Mouse (Mus musculus) kidney, embryonic 15.5 days (tissue): ENCODE results near the gene Ccdc97. TPM values are rescaled to one million over a fixed set of nuclear protein-coding genes. Genes with fewer than 3 reads are reported as not detected.

Source experiments
- ATAC-seq: fragments of 200-750 bp; cut with Nextera tagmentation; replicated peaks from 2 replicates; pipeline ENCODE4 v1.8.0; 2017; ENCODE audit warnings: moderate TSS enrichment; ENCODE audit not compliant: low FRiP score
- H3K27ac ChIP-seq: fragments of 300-500 bp; sonication (generic); 2 replicates; pipeline ENCODE4 v1.5.1; 2015; ENCODE audit warnings: mild to moderate bottlenecking, inconsistent platforms
- H3K27me3 ChIP-seq: fragments of 300-500 bp; sonication (generic); 2 replicates; pipeline ENCODE4 v1.6.1; 2015; ENCODE audit warnings: inconsistent platforms
- H3K36me3 ChIP-seq: fragments of 300-500 bp; sonication (generic); 2 replicates; pipeline ENCODE4 v1.6.1; 2015; ENCODE audit warnings: inconsistent platforms
- H3K4me1 ChIP-seq: fragments of 300-500 bp; sonication (generic); 2 replicates; pipeline ENCODE4 v1.6.1; 2015; ENCODE audit warnings: inconsistent platforms
- H3K4me2 ChIP-seq: fragments of 300-500 bp; sonication (generic); 2 replicates; pipeline ENCODE4 v1.6.1; 2015; ENCODE audit warnings: moderate library complexity, mild to moderate bottlenecking, inconsistent platforms
- H3K4me3 ChIP-seq: fragments of 300-500 bp; sonication (generic); replicated peaks from 2 replicates; pipeline ENCODE4 v1.5.1; 2015; ENCODE audit warnings: mild to moderate bottlenecking, inconsistent platforms
- H3K9ac ChIP-seq: fragments of 300-500 bp; sonication (generic); 2 replicates; pipeline ENCODE4 v1.6.1; 2015; ENCODE audit warnings: mild to moderate bottlenecking, inconsistent platforms
- H3K9me3 ChIP-seq: fragments of 300-500 bp; sonication (generic); replicated peaks from 2 replicates; pipeline ENCODE4 v1.6.1; 2016; ENCODE audit warnings: inconsistent platforms
- WGBS: fragments of 180-500 bp; shearing (Covaris S2); methylation state at CpG from one replicate; pipeline ENCODE4 v1.1.7; 2015; ENCODE audit warnings: mixed read lengths; 5-methylcytosine and 5-hydroxymethylcytosine counted together
- polyA plus RNA-seq: library from polyadenylated mRNA; unstranded; fragments of >200 nt; fragmentation: Nextera tagmentation; extraction: Ambion mirVana; gene quantifications from 2 replicates; pipeline ENCODE4 v1.2.1, GENCODE M21; 2015

The Ccdc97 gene
- polyA plus RNA-seq, 1 experiment from 2014 or later: 26.2 TPM

DNA sequence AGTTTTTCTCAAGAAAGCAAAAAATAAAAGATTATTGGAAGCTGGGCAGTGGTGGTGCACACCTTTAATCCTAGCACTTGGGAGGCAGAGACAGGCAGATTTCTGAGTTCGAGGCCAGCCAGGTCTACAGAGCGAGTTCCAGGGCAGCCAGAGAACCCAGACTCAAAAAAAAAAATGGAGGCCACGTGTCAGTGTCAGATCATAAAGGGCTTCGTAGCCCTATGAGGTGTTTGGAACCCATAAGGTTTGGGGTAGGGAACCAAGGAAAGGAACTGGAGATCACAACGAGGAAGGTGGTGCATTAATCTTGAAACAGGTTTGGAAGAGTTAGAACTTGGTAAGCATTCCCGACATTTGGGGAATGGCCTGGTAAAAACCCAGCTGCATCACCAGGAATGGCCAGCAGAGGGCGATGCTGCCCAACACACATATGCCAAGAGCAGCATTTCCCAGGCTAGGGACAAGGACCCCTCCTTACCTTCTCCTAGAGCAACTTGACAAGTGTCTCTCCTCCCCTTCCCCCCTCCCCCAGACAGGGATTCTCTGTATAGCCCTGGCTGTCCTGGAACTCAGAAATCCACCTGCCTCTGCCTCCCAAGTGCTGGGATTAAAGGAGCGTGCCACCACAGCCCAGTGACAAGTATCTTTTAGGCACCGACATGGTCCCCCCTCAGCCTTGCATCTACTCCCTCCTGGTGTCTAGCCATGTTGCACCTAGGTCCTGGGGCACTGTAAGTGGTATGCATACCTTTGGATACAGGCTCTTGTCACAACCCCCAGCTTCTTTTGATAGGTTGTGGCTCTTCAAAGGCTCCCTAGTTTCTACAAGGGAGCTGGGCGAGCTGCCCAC lies 1.1 kb upstream of the Ccdc97 start:
- peaks cover 67% of the 10 kb centered on the region for H3K36me3 ChIP-seq
- peak overlapping the region; percentile 83 for H3K4me2 ChIP-seq
- WGBS: 60% methylated on average over 10 of the region's 10 CpGs
- H3K9ac ChIP-seq: no peak overlapping the region
- no peak for ATAC-seq
- no peaks in the 10 kb centered on the region for H3K9me3 ChIP-seq
- H3K4me1 ChIP-seq: peaks cover 25% of the 10 kb centered on the region
- H3K27me3 ChIP-seq: no peaks in the 10 kb centered on the region
- H3K4me3 ChIP-seq: no peak overlapping the region
- peak overlapping the region; percentile 92; the same call in 1 of the 2 replicates for H3K27ac ChIP-seq

DNA sequence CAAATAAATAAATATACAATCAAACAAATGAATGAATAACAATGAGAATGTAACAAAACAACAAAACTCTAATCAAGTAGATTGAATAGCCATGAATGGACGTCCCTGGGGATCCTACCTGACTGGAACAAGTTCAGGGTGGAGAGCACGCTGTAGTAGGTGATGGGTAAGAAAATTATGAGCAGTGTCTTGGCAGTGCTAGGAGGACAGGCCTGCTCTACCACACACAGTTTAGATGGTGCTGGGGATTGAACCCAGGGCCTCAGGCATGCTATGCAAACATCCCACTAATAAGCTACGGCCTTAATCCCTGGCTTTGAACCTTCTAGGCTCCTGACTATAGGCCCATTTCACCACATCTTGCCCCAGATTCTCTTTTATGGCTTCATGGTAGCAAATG lies 1.4 kb downstream of the Ccdc97 start:
- H3K4me3 ChIP-seq: peak overlapping the region; percentile 86
- no peaks in the 10 kb centered on the region for H3K27me3 ChIP-seq
- H3K36me3 ChIP-seq: peaks cover 67% of the 10 kb centered on the region
- ATAC-seq: no peak
- WGBS: 96% methylated on average over 3 of the region's 3 CpGs
- H3K9me3 ChIP-seq: no peaks in the 10 kb centered on the region
- H3K27ac ChIP-seq: no peak overlapping the region
- H3K4me2 ChIP-seq: peak overlapping the region; percentile 83
- peak overlapping the region; percentile 68; the same call in 1 of the 2 replicates for H3K9ac ChIP-seq
- H3K4me1 ChIP-seq: peaks cover 25% of the 10 kb centered on the region

DNA sequence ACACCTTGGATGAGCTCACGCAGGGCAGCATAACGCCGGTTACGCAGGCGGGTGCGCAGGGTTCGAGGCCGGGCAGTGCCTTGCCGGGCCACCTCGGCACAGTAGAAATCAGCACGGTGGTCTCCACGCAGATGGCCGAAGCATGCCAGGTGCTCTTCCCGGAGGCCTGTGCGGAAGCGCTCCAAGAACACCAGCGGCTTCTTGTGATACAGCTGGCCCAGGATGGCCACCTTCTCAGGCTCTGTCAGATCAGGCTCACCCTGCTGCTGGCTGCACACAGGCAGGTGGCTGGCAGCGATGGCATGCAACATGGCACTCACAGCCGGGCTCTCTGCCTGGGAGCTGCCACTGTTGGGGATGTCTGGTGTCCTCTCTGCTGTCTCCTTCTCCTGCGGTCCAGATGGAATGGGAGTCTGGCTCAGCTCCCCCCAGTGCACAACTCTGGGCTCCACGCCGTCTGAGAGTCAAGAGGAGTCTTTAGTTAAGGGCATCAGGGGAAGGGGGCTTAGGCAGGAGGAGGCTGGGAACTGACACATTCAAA lies 3.1 kb downstream of the Ccdc97 start:
- Histone ChIP-seq H3K4me3 (no peak overlapping the region), H3K36me3 (peaks cover 56% of the 10 kb centered on the region), H3K4me2 (no peak overlapping the region), H3K4me1 (peaks cover 37% of the 10 kb centered on the region), H3K9ac (no peak overlapping the region), H3K27me3 (no peaks in the 10 kb centered on the region), H3K27ac (no peak overlapping the region), H3K9me3 (no peaks in the 10 kb centered on the region)
- WGBS: 96% methylated on average over 22 of the region's 22 CpGs
- ATAC-seq: no peak

DNA sequence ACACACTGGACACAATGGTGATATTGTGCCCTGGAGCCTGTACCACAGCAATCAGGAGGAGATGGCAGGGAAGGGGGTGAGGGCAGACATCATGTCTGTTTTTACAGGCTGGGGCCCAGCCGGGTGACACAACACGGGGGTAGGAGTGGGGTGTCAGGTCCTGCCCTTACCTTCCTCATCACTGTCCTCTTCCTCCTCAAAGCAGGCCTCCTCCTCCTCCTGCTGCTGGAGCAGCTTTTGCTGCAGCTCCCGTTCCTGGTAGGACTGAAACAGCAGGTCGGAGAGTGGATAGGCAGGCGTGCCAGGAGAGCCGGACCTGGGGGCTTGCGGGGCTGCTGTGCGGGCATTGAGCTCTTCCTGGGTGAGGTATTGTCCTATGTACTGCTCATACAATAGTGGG lies 4.3 kb downstream of the Ccdc97 start:
- Histone ChIP-seq H3K9me3 (no peaks in the 10 kb centered on the region), H3K4me2 (no peak overlapping the region), H3K27me3 (no peaks in the 10 kb centered on the region), H3K4me1 (peaks cover 43% of the 10 kb centered on the region), H3K36me3 (peaks cover 49% of the 10 kb centered on the region), H3K4me3 (no peak overlapping the region), H3K9ac (no peak overlapping the region), H3K27ac (no peak overlapping the region)
- ATAC-seq: no peak
- WGBS: 88% methylated on average over 8 of the region's 8 CpGs

DNA sequence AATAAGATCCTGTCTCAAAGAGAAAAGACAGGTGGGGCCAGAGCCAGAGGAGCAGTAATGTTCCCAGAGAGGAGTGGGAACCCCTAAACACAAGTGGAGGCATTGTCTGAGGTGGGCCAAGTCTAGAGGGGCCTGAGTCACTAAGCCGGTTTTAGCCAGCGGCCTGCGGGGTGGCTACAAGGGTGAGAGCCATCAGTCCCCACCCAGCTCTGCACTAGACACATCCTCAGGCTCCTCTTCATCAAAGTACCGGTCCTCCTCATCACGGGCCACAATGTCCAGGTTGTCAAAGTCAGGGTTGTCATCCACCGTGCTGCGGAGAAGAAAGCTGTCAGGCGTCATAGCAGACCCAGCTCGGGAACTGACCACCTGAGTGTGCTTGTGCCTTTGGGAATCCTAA lies 6.1 kb downstream of the Ccdc97 start:
- no peak overlapping the region for H3K9ac ChIP-seq
- peaks cover 49% of the 10 kb centered on the region for H3K36me3 ChIP-seq
- no peak overlapping the region for H3K27ac ChIP-seq
- no peaks in the 10 kb centered on the region for H3K9me3 ChIP-seq
- 87% methylated on average over 9 of the region's 9 CpGs for WGBS
- H3K27me3 ChIP-seq: no peaks in the 10 kb centered on the region
- H3K4me2 ChIP-seq: no peak overlapping the region
- H3K4me3 ChIP-seq: no peak overlapping the region
- H3K4me1 ChIP-seq: peaks cover 39% of the 10 kb centered on the region
- ATAC-seq: no peak

DNA sequence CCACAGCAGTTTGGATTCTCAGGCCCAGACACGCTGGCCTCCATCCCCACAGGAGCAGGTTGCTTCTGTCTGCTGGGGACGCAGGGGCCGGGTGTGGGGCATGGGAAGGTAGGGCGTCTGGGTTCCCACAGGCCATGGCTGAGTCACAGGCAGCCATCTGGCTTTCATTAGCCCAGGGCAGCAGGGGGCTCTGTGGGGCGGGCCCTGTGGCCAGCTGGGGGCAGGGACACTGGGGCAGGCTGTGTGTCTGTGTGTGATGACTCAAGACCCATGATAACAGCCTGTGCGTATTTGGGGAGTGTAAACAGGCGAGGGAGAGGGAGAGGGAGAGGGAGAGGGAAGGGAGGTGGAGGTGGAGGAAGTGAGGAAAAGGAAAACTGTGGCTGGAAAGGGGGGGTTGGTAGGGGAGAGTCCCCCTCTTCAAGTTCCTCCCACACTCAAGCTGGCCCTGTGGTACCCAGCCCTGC lies 7.1 kb downstream of the Ccdc97 start:
- no peak for ATAC-seq
- no peak overlapping the region for H3K9ac ChIP-seq
- no peak overlapping the region for H3K4me3 ChIP-seq
- H3K4me2 ChIP-seq: no peak overlapping the region
- H3K27me3 ChIP-seq: no peaks in the 10 kb centered on the region
- WGBS: 33% methylated on average over 7 of the region's 7 CpGs
- peaks cover 48% of the 10 kb centered on the region for H3K36me3 ChIP-seq
- H3K4me1 ChIP-seq: peaks cover 41% of the 10 kb centered on the region
- H3K27ac ChIP-seq: 0 out of 2 replicates have a peak overlapping the region, but pooled peaks have one; percentile 33
- H3K9me3 ChIP-seq: no peaks in the 10 kb centered on the region

DNA sequence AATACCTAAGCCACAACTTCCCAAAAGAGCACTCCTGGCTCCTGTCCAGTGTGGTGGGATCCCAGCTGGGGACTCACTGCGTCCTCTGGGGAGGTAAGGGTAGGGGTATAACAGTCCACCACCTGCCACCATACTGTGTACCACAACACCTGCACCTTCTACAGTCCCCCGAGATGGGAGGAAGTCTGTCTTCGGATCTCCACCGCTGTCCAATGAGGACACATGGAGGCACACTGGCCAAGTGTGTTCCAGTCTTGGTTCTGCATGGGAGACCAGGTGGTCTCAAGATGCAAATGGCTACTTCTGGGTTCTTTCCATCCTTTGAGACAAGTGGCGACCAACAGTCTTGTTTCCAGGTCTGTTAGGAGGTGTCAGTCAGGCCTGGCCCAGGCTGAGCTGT lies 7.7 kb downstream of the Ccdc97 start:
- Histone ChIP-seq H3K27ac (0 out of 2 replicates have a peak overlapping the region, but pooled peaks have one; percentile 33), H3K27me3 (no peaks in the 10 kb centered on the region), H3K9ac (no peak overlapping the region)

DNA sequence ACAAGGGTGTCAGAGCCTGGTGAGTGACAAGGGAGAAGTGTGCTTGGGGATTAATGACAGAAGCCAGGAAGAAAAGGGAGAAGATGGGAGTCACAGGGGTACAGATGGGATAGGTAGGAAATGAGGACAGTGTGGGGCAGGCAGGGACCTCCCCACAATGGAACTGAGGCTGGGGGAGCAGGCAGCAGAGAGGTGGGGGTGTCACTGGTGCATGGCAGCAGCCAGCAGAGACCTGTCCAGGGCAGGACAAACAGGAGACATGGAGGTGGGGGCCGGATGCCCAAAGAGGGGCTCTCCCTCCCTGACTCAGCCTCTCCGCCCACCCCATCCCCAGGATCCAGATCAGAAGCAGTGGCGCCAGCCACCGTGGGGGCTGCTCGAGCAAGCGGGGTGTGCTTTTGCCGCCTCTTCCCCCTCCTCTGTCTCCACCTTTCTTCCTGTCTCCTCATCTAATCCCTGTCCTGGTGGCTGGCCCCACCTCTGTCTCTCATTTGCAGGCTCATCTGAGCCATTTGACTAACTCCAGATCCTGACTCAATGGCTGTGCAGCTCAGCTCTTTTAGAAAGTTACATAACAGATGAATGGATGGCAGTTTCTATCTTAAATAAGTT lies 8.3 kb downstream of the Ccdc97 start:
- Histone ChIP-seq H3K9ac (0 out of 2 replicates have a peak overlapping the region, but pooled peaks have one; percentile 31), H3K4me2 (peak overlapping the region; percentile 30), H3K4me1 (peaks cover 53% of the 10 kb centered on the region), H3K36me3 (peaks cover 36% of the 10 kb centered on the region), H3K27me3 (no peaks in the 10 kb centered on the region), H3K4me3 (no peak overlapping the region), H3K9me3 (no peaks in the 10 kb centered on the region), H3K27ac (peak overlapping the region; percentile 33)
- WGBS: 6% methylated on average over 6 of the region's 7 CpGs
- peak; percentile 24; the same call in 1 of the 2 replicates for ATAC-seq

More for the DNA sequence above, 7.7 kb downstream of the Ccdc97 start:
- peaks cover 47% of the 10 kb centered on the region for H3K4me1 ChIP-seq
- WGBS: 59% methylated on average over 5 of the region's 5 CpGs
- H3K4me2 ChIP-seq: no peak overlapping the region; the same call in 1 of the 2 replicates
- H3K4me3 ChIP-seq: no peak overlapping the region
- peaks cover 42% of the 10 kb centered on the region for H3K36me3 ChIP-seq
- ATAC-seq: peak; percentile 26; the same call in 1 of the 2 replicates
- H3K9me3 ChIP-seq: no peaks in the 10 kb centered on the region

DNA sequence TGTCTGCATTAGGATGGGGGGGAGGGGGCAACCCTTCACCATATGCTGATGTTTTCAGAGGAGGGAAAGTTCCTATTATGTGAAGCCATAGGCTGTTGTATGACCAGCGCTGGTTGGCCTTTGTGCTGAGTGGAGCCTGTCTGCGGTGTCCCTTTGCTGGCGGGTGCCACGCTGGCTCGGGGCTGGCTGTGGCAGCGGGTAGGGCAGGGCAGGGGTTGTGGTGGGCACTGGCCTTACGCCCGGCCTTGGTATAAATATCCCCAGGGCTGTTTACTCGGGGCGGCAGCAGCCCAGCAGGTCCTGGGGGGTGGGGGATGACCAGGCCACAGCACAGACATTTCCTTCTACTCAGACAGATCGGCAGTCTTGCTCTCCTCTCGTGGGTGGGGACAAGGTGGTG lies 8.9 kb downstream of the Ccdc97 start:
- H3K4me2 ChIP-seq: peak overlapping the region; percentile 30; the same call in 1 of the 2 replicates
- H3K4me1 ChIP-seq: peaks cover 59% of the 10 kb centered on the region
- 14% methylated on average over 12 of the region's 12 CpGs for WGBS

DNA sequence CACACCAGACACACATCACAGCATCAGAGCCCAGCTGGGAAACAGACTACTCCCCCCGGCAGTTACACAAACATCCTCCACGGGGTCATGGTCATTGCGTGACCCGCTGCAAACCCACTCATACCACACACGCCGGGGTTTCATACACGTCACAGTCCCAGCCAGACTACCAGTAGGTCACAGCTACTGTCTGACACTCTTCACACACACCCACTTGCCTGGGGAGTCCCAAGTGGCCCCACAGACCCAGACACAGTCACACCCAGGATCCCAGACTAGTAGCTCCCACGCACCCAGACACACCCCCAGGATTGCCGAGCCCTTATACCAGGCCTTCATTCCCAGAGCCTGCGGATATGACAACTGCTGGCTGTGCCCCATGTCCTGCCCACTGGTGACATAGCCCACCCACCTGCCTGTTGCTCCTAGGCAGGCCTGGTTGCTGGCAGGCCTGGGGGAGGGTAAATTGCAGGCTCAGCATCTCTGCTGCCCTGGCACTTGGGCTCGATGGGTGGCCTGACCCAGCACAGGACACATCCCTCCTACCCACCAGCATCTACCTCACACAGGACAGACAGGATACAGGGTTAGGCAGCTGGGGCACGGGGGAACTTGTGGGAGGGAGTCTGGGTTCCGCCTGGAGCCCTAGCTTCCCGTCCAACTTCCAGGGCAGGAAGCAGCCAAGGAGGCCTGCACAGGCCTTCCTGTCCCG lies 11.2 kb downstream of the Ccdc97 start:
- peak; percentile 19 for ATAC-seq
- peak overlapping the region; percentile 35; the same call in 1 of the 2 replicates for H3K4me2 ChIP-seq
- no peak overlapping the region for H3K4me3 ChIP-seq
- H3K9ac ChIP-seq: no peak overlapping the region
- H3K27me3 ChIP-seq: peaks cover 13% of the 10 kb centered on the region
- H3K27ac ChIP-seq: peak overlapping the region; percentile 81
- peaks cover 76% of the 10 kb centered on the region for H3K4me1 ChIP-seq
- H3K36me3 ChIP-seq: peaks cover 8% of the 10 kb centered on the region
- H3K9me3 ChIP-seq: no peaks in the 10 kb centered on the region
- WGBS: 18% methylated on average over 15 of the region's 15 CpGs

More for the DNA sequence above, 8.9 kb downstream of the Ccdc97 start:
- peaks cover 30% of the 10 kb centered on the region for H3K36me3 ChIP-seq
- no peak overlapping the region; the same call in 1 of the 2 replicates for H3K27ac ChIP-seq
- H3K27me3 ChIP-seq: no peaks in the 10 kb centered on the region
- peak overlapping the region; percentile 31; the same call in 1 of the 2 replicates for H3K9ac ChIP-seq
- ATAC-seq: no peak
- H3K4me3 ChIP-seq: no peak overlapping the region
- H3K9me3 ChIP-seq: no peaks in the 10 kb centered on the region

DNA sequence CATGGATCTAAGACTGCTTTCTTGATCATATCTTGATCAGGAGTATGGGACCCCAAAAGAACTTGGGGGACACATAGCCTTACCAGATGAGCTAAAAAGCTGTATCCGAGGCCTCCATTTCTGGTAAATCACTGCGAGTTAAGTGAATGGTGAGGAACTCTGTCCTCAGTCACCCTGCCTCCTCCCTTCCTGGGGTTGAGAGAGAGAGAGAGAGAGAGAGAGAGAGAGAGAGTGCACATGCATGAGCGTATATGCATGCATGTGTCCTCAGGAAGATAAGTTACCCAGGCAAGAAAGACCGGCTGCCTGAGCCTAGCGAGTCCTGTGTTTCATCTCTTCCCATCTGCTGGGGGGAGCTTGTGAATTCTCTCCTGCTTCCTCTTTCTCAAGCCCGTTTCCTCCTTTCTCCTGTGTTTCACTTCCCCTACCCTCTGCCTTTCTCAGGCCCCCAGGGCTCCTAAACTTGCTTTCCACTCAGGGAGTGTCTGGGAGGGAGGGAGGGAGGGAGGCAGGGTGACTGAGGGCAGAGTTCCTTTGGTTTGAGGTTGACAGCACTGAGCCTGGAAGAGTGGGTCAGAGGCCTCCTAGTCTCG lies 12.2 kb downstream of the Ccdc97 start:
- Histone ChIP-seq H3K9me3 (no peaks in the 10 kb centered on the region; the same call in 1 of the 2 replicates), H3K4me2 (no peak overlapping the region), H3K9ac (no peak overlapping the region), H3K4me3 (no peak overlapping the region), H3K36me3 (peaks cover 8% of the 10 kb centered on the region), H3K4me1 (peaks cover 72% of the 10 kb centered on the region), H3K27ac (peak overlapping the region; percentile 81), H3K27me3 (peaks cover 13% of the 10 kb centered on the region)
- WGBS: 42% methylated on average over 7 of the region's 7 CpGs
- ATAC-seq: no peak
